ENCODE assay signal across 10 mouse cellular contexts in genomic region chr6:146955896-146956295, GRCm38 (mm10). TPM values are rescaled to one million over a fixed set of nuclear protein-coding genes. Genes with fewer than 3 reads are reported as not detected.
DNase-seq lines count a peak whose midpoint lies in the region; ATAC-seq and TF ChIP-seq lines count a peak whose summit lies in the region.
"Had no signal": no experiment of that assay in that cellular context is flagged by ENCODE, and none has a peak within 500 bp of the region (broad histone marks: within the 10 kb centered on the region; RNA-seq: fewer than 3 reads in every experiment).

No protein-coding gene starts in this region.

- H3K36me3 ChIP-seq in kidney, embryonic 14.5 days (ENCODE audit: control insufficient read depth, insufficient read depth, low read length), result no peaks in the 10 kb centered on the region; the same call in 1 of the 2 replicates
- H3K36me3 ChIP-seq in kidney, adult 2 months (ENCODE audit: control insufficient read depth, insufficient read depth, low read length), result no peaks in the 10 kb centered on the region
- H3K36me3 ChIP-seq: G1E had no signal

- WGBS in kidney, embryonic 14.5 days, result 42% methylated on average over 12 of the region's 12 CpGs
- 55% methylated on average over 12 of the region's 12 CpGs for WGBS in kidney, adult 2 months

- no peak for DNase-seq in kidney, adult 2 months
- peak; percentile 91 for DNase-seq in MEL-GATA-1-ER (ENCODE audit: extremely low read depth, low read depth)
- peak; percentile 61 to 67 for DNase-seq in left cerebral cortex, postnatal 36 days (ENCODE audit: low spot score in 2 of 2)
- DNase-seq in right cerebral cortex, adult 2 months (ENCODE audit: low spot score in 2 of 2), result peak; percentile 57 to 65
- DNase-seq in adrenal gland, postnatal 14 days, result no peak
- no peak for DNase-seq in gastrocnemius, postnatal 10 days

- H3K4me3 ChIP-seq in kidney, embryonic 14.5 days (ENCODE audit: low read length), result no peak overlapping the region
- H3K4me3 ChIP-seq in kidney, adult 2 months (ENCODE audit: insufficient read depth, low read depth, low read length), result no peak overlapping the region
- no peak overlapping the region for H3K4me3 ChIP-seq in embryonic fibroblast, embryonic 13.5 days (ENCODE audit: insufficient read depth, low read length)
- H3K4me3 ChIP-seq: heart, adult 2 months had no signal

- no peaks in the 10 kb centered on the region for H3K9me3 ChIP-seq in kidney, embryonic 14.5 days (ENCODE audit: control insufficient read depth, low read length)
- H3K9me3 ChIP-seq: G1E had no signal

- H3K27ac ChIP-seq in kidney, embryonic 14.5 days (ENCODE audit: low read depth, low read length), result peak overlapping the region; percentile 33; the same call in 1 of the 2 replicates
- no peak overlapping the region for H3K27ac ChIP-seq in kidney, adult 2 months (ENCODE audit: insufficient read depth, low read depth, low read length)
- H3K27ac ChIP-seq in embryonic fibroblast, embryonic 13.5 days (ENCODE audit: insufficient read depth, low read length), result peak overlapping the region; percentile 21
- H3K27ac ChIP-seq: heart, adult 2 months had no signal

- TF ChIP-seq CTCF in kidney, adult 2 months (conservative IDR thresholded peaks at IDR 0.05; ENCODE audit: insufficient read depth, insufficient read length, low read depth, low read length), result no peak
- TF ChIP-seq CTCF in embryonic fibroblast, embryonic 13.5 days (IDR thresholded peaks at IDR 0.05; ENCODE audit: borderline replicate concordance, insufficient read depth, low read length), result no peak

- H3K4me2 ChIP-seq in kidney, embryonic 14.5 days (replicated peaks; ENCODE audit: low read depth, low read length), result no peak overlapping the region

- peaks cover 10% of the 10 kb centered on the region for H3K4me1 ChIP-seq in kidney, embryonic 14.5 days (ENCODE audit: control insufficient read depth, insufficient read depth, low read length)
- peaks cover 14% of the 10 kb centered on the region for H3K4me1 ChIP-seq in kidney, adult 2 months (ENCODE audit: control insufficient read depth, insufficient read depth, low read length)
- peaks cover 24% of the 10 kb centered on the region for H3K4me1 ChIP-seq in embryonic fibroblast, embryonic 13.5 days (ENCODE audit: control insufficient read depth, insufficient read depth, low read length)

- ATAC-seq in kidney, embryonic 14.5 days (ENCODE audit: low FRiP score, low TSS enrichment), result peak; percentile 83

- H3K9ac ChIP-seq in kidney, embryonic 14.5 days (ENCODE audit: low read depth, low read length), result no peak overlapping the region

- intact Hi-C loops in left cerebral cortex, postnatal 36 days (cut with DNase I), result loop anchor here (5.0 kb wide), 1 partner anchor 49 kb away; no protein-coding TSS in a partner anchor

- TF ChIP-seq POLR2A in kidney, adult 2 months (IDR thresholded peaks at IDR 0.05; ENCODE audit: low read depth, low read length), result no peak
- TF ChIP-seq POLR2A in embryonic fibroblast, embryonic 13.5 days (IDR thresholded peaks at IDR 0.05; ENCODE audit: low read depth, low read length), result no peak

- H3K27me3 ChIP-seq in kidney, embryonic 14.5 days (ENCODE audit: control insufficient read depth, insufficient read depth, low read length), result no peaks in the 10 kb centered on the region
- no peaks in the 10 kb centered on the region for H3K27me3 ChIP-seq in kidney, adult 2 months (replicated peaks; ENCODE audit: control insufficient read depth, insufficient read depth, low read length)

RNA-seq across cellular contexts. Expression of gene 1700034J05Rik, which starts 1.7 kb away (rescaled TPM):
- 0.37 and 0.45 TPM in 2 replicates for polyA plus RNA-seq in kidney, embryonic 14.5 days (2014; fragmentation: Nextera tagmentation; extraction: Ambion mirVana)
- polyA plus RNA-seq in kidney, adult 2 months (2012; rRNA removed), result 0.07 TPM in 1 of 2 replicates, not detected in the other
- not detected in 2 replicates for polyA plus RNA-seq in embryonic fibroblast, embryonic 13.5 days (2011; ENCODE audit: insufficient read length, low read depth, missing spikeins)
- total RNA-seq in left cerebral cortex, postnatal 36 days (2021), result not detected
- not detected in 2 replicates for total RNA-seq in adrenal gland, postnatal 14 days (2021)
- total RNA-seq in gastrocnemius, postnatal 10 days (2021), result not detected
- total RNA-seq: heart, adult 2 months had no signal
- polyA plus RNA-seq: G1E; heart, adult 2 months had no signal

Comparison
In these comparisons a context has a peak if more than half of its experiments do, and no peak if none do; other contexts are left out.
1. DNase-seq: peak in MEL-GATA-1-ER (single experiment), left cerebral cortex, postnatal 36 days (2 of 2) and right cerebral cortex, adult 2 months (2 of 2); none in kidney, adult 2 months (single experiment), adrenal gland, postnatal 14 days (single experiment) and gastrocnemius, postnatal 10 days (single experiment).